Mouse (Mus musculus): Measurements from ENCODE around the gene Tbcd.

- TF ChIP-seq CTCF (IDR thresholded peaks at IDR 0.05; ENCODE audit: low read depth, low read length) (no peak), GATA1 (IDR thresholded peaks at IDR 0.05; ENCODE audit: borderline replicate concordance, low read length) (no peak), POLR2AphosphoS5 (IDR thresholded peaks at IDR 0.05; ENCODE audit: insufficient replicate concordance, low read depth, low read length) (no peak), TAL1 (conservative IDR thresholded peaks at IDR 0.05; ENCODE audit: low read depth, low read length) (no peak), GATA2 (IDR thresholded peaks at IDR 0.05; ENCODE audit: borderline replicate concordance, low read depth, low read length) (no peak)
Observed at GRCm38 (mm10) chr11:121557946-121558345, 106.2 kb downstream of the Tbcd start.
